Mouse (Mus musculus) cerebellum, adult 2 months (tissue): ENCODE results near the gene Nfat5.

Experiments
- CTCF ChIP-seq: fragments of 200-500 bp; IDR thresholded peaks from 2 replicates; pipeline ENCODE4 v1.5.1; 2011; ENCODE audit warnings: low read depth, mild to moderate bottlenecking, control low read depth, low read length, moderate library complexity, borderline replicate concordance; ENCODE audit not compliant: insufficient read depth
- POLR2A ChIP-seq: fragments of 200-500 bp; IDR thresholded peaks from 2 replicates; pipeline ENCODE4 v1.6.1; 2011; ENCODE audit warnings: low read length, control low read depth, borderline replicate concordance; ENCODE audit not compliant: insufficient read depth

DNA sequence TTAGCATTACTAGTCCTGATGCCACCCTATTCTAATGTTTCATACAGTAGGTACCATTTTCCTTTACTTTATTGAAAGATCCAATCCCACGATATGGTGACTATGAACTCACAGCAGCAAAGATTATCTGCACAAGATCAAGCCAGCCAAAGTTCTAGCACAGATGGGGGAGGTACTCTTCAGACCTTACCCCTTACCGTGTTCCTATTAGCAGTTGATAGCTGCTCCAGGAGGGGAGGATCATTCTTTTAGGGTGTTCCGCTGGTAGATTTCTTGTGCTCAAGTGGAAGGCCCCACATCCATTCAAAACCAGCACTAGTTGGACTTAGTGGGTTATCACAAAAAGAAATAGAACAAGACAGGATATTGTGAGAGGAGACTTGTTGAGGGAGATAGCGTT is 88.4 kb downstream of the Nfat5 start:
- TF ChIP-seq CTCF, result no peak
- no peak for TF ChIP-seq POLR2A
